Mouse (Mus musculus): ENCODE results near the gene Zc3h6. TPM values are rescaled to one million over a fixed set of nuclear protein-coding genes. Genes with fewer than 3 reads are reported as not detected.
"Not testable (repeated sequence)": the region's sequence is repeated elsewhere in the genome, so short reads cannot be mapped to it uniquely, and the experiment has no call there.

Zc3h6 gene
- polyA plus RNA-seq, 1 experiment from 2014 or later = 0.69 TPM

GRCm38 (mm10) chr2:129006194-129006749, 39.1 kb downstream of the Zc3h6 start:
- Histone ChIP-seq H3K36me3 (ENCODE audit: control insufficient read depth, insufficient read depth, low read length) (no peaks in the 10 kb centered on the region), H3K9ac (ENCODE audit: low read depth, low read length) (no peak overlapping the region), H3K27ac (ENCODE audit: low read depth, low read length) (no peak overlapping the region), H3K27me3 (ENCODE audit: control insufficient read depth, insufficient read depth, low read length) (no peaks in the 10 kb centered on the region), H3K9me3 (replicated peaks; ENCODE audit: control insufficient read depth, low read length) (no peaks in the 10 kb centered on the region), H3K4me3 (ENCODE audit: low read depth, low read length) (no peak overlapping the region), H3K4me1 (ENCODE audit: control insufficient read depth, insufficient read depth, low read length) (no peaks in the 10 kb centered on the region), H3K4me2 (no peak overlapping the region)
- no peak for ATAC-seq (replicated peaks; ENCODE audit: insufficient number of reproducible peaks, low FRiP score, low TSS enrichment)
- WGBS (ENCODE audit: insufficient replicate concordance) = 70% methylated on average over 4 of the region's 4 CpGs

GRCm38 (mm10) chr2:129008867-129009266, 41.7 kb downstream of the Zc3h6 start:
- H3K36me3 ChIP-seq (ENCODE audit: control insufficient read depth, insufficient read depth, low read length); H3K9ac ChIP-seq (ENCODE audit: low read depth, low read length); ATAC-seq (replicated peaks; ENCODE audit: insufficient number of reproducible peaks, low FRiP score, low TSS enrichment); H3K4me2 ChIP-seq; H3K27me3 ChIP-seq (ENCODE audit: control insufficient read depth, insufficient read depth, low read length); H3K4me3 ChIP-seq (ENCODE audit: low read depth, low read length); H3K4me1 ChIP-seq (ENCODE audit: control insufficient read depth, insufficient read depth, low read length); H3K27ac ChIP-seq (ENCODE audit: low read depth, low read length); H3K9me3 ChIP-seq (replicated peaks; ENCODE audit: control insufficient read depth, low read length): not testable (repeated sequence)
- 62% methylated on average over 2 of the region's 2 CpGs for WGBS (ENCODE audit: insufficient replicate concordance)

- Histone ChIP-seq H3K4me2 (no peak overlapping the region), H3K27me3 (ENCODE audit: control insufficient read depth, insufficient read depth, low read length) (no peaks in the 10 kb centered on the region), H3K9me3 (replicated peaks; ENCODE audit: control insufficient read depth, low read length) (no peaks in the 10 kb centered on the region), H3K27ac (ENCODE audit: low read depth, low read length) (no peak overlapping the region), H3K4me1 (ENCODE audit: control insufficient read depth, insufficient read depth, low read length) (no peaks in the 10 kb centered on the region), H3K9ac (ENCODE audit: low read depth, low read length) (no peak overlapping the region), H3K4me3 (ENCODE audit: low read depth, low read length) (no peak overlapping the region), H3K36me3 (ENCODE audit: control insufficient read depth, insufficient read depth, low read length) (no peaks in the 10 kb centered on the region)
- no peak for ATAC-seq (replicated peaks; ENCODE audit: insufficient number of reproducible peaks, low FRiP score, low TSS enrichment)
- WGBS (ENCODE audit: insufficient replicate concordance) = 83% methylated on average over 2 of the region's 2 CpGs
Observed at GRCm38 (mm10) chr2:129020106-129020505, 52.9 kb downstream of the Zc3h6 start.

- Histone ChIP-seq H3K4me2 (no peak overlapping the region), H3K9me3 (replicated peaks; ENCODE audit: control insufficient read depth, low read length) (no peaks in the 10 kb centered on the region), H3K27ac (ENCODE audit: low read depth, low read length) (no peak overlapping the region), H3K4me3 (ENCODE audit: low read depth, low read length) (no peak overlapping the region), H3K9ac (ENCODE audit: low read depth, low read length) (no peak overlapping the region), H3K36me3 (ENCODE audit: control insufficient read depth, insufficient read depth, low read length) (no peaks in the 10 kb centered on the region), H3K27me3 (ENCODE audit: control insufficient read depth, insufficient read depth, low read length) (no peaks in the 10 kb centered on the region), H3K4me1 (ENCODE audit: control insufficient read depth, insufficient read depth, low read length) (no peaks in the 10 kb centered on the region)
- no peak for ATAC-seq (replicated peaks; ENCODE audit: insufficient number of reproducible peaks, low FRiP score, low TSS enrichment)
- WGBS (ENCODE audit: insufficient replicate concordance) = 69% methylated on average over 9 of the region's 9 CpGs
Observed at GRCm38 (mm10) chr2:129024820-129025219, 57.6 kb downstream of the Zc3h6 start.

- Histone ChIP-seq H3K4me3 (ENCODE audit: low read depth, low read length) (no peak overlapping the region), H3K4me1 (ENCODE audit: control insufficient read depth, insufficient read depth, low read length) (peaks cover 10% of the 10 kb centered on the region; the same call in 1 of the 2 replicates), H3K27me3 (ENCODE audit: control insufficient read depth, insufficient read depth, low read length) (peaks cover 38% of the 10 kb centered on the region), H3K27ac (ENCODE audit: low read depth, low read length) (no peak overlapping the region), H3K9me3 (replicated peaks; ENCODE audit: control insufficient read depth, low read length) (no peaks in the 10 kb centered on the region), H3K4me2 (no peak overlapping the region), H3K36me3 (ENCODE audit: control insufficient read depth, insufficient read depth, low read length) (no peaks in the 10 kb centered on the region), H3K9ac (ENCODE audit: low read depth, low read length) (no peak overlapping the region)
- no peak for ATAC-seq (replicated peaks; ENCODE audit: insufficient number of reproducible peaks, low FRiP score, low TSS enrichment)
- WGBS (ENCODE audit: insufficient replicate concordance) = 80% methylated on average over 5 of the region's 5 CpGs
Observed at GRCm38 (mm10) chr2:129035381-129035780, 68.2 kb downstream of the Zc3h6 start.

GRCm38 (mm10) chr2:129038426-129038936, 71.3 kb downstream of the Zc3h6 start:
- Histone ChIP-seq H3K4me2 (peak overlapping the region; percentile 91), H3K36me3 (ENCODE audit: control insufficient read depth, insufficient read depth, low read length) (no peaks in the 10 kb centered on the region), H3K27ac (ENCODE audit: low read depth, low read length) (no peak overlapping the region), H3K9me3 (replicated peaks; ENCODE audit: control insufficient read depth, low read length) (no peaks in the 10 kb centered on the region), H3K9ac (ENCODE audit: low read depth, low read length) (peak overlapping the region; percentile 58), H3K27me3 (ENCODE audit: control insufficient read depth, insufficient read depth, low read length) (peaks cover 40% of the 10 kb centered on the region), H3K4me1 (ENCODE audit: control insufficient read depth, insufficient read depth, low read length) (peaks cover 10% of the 10 kb centered on the region; the same call in 1 of the 2 replicates), H3K4me3 (ENCODE audit: low read depth, low read length) (peak overlapping the region; percentile 47)
- ATAC-seq (replicated peaks; ENCODE audit: insufficient number of reproducible peaks, low FRiP score, low TSS enrichment) = no peak
- 17% methylated on average over 15 of the region's 15 CpGs for WGBS (ENCODE audit: insufficient replicate concordance)

- H3K4me1 ChIP-seq (ENCODE audit: control insufficient read depth, insufficient read depth, low read length) = peaks cover 10% of the 10 kb centered on the region; the same call in 1 of the 2 replicates
- ATAC-seq (replicated peaks; ENCODE audit: insufficient number of reproducible peaks, low FRiP score, low TSS enrichment) = no peak
- peak overlapping the region; percentile 91 for H3K4me2 ChIP-seq
- no peaks in the 10 kb centered on the region for H3K9me3 ChIP-seq (replicated peaks; ENCODE audit: control insufficient read depth, low read length)
- H3K9ac ChIP-seq (ENCODE audit: low read depth, low read length) = peak overlapping the region; percentile 58
- H3K27me3 ChIP-seq (ENCODE audit: control insufficient read depth, insufficient read depth, low read length) = peaks cover 40% of the 10 kb centered on the region
- 3% methylated on average over 62 of the region's 62 CpGs for WGBS (ENCODE audit: insufficient replicate concordance)
- no peaks in the 10 kb centered on the region for H3K36me3 ChIP-seq (ENCODE audit: control insufficient read depth, insufficient read depth, low read length)
- no peak overlapping the region for H3K27ac ChIP-seq (ENCODE audit: low read depth, low read length)
- peak overlapping the region; percentile 47 for H3K4me3 ChIP-seq (ENCODE audit: low read depth, low read length)
Observed at GRCm38 (mm10) chr2:129038937-129039631, 71.9 kb downstream of the Zc3h6 start.

GRCm38 (mm10) chr2:129040567-129040966, 73.4 kb downstream of the Zc3h6 start:
- 19% methylated on average over 6 of the region's 6 CpGs for WGBS (ENCODE audit: insufficient replicate concordance)

More at GRCm38 (mm10) chr2:129040567-129040966, 73.4 kb downstream of the Zc3h6 start:
- Histone ChIP-seq H3K9ac (ENCODE audit: low read depth, low read length) (no peak overlapping the region), H3K27ac (ENCODE audit: low read depth, low read length) (no peak overlapping the region), H3K4me3 (ENCODE audit: low read depth, low read length) (no peak overlapping the region), H3K36me3 (ENCODE audit: control insufficient read depth, insufficient read depth, low read length) (no peaks in the 10 kb centered on the region), H3K4me2 (no peak overlapping the region), H3K4me1 (ENCODE audit: control insufficient read depth, insufficient read depth, low read length) (peaks cover 10% of the 10 kb centered on the region; the same call in 1 of the 2 replicates), H3K27me3 (ENCODE audit: control insufficient read depth, insufficient read depth, low read length) (peaks cover 40% of the 10 kb centered on the region), H3K9me3 (replicated peaks; ENCODE audit: control insufficient read depth, low read length) (no peaks in the 10 kb centered on the region)
- ATAC-seq (replicated peaks; ENCODE audit: insufficient number of reproducible peaks, low FRiP score, low TSS enrichment) = no peak
